Mouse (Mus musculus) embryonic facial prominence, embryonic 10.5 days (tissue): ENCODE measurements around the gene Mrps18a. TPM values are rescaled to one million over a fixed set of nuclear protein-coding genes. Genes with fewer than 3 reads are reported as not detected.

Experiments
- DNase-seq: peaks from one replicate; pipeline ENCODE4 v3.0.0-alpha.2; 2017; ENCODE audit warnings: low spot score
- H3K27ac ChIP-seq: fragments of 300-500 bp; sonication (generic); replicated peaks from 2 replicates; pipeline ENCODE4 v1.5.1; 2016; ENCODE audit warnings: mild to moderate bottlenecking
- H3K27me3 ChIP-seq: fragments of 300-500 bp; sonication (generic); replicated peaks from 2 replicates; pipeline ENCODE4 v1.6.1; 2016; ENCODE audit warnings: low read depth, mild to moderate bottlenecking; ENCODE audit not compliant: poor library complexity, severe bottlenecking
- H3K36me3 ChIP-seq: fragments of 300-500 bp; sonication (generic); replicated peaks from 2 replicates; pipeline ENCODE4 v1.6.1; 2016; ENCODE audit warnings: mild to moderate bottlenecking, moderate library complexity
- H3K4me1 ChIP-seq: fragments of 300-500 bp; sonication (generic); 2 replicates; pipeline ENCODE4 v1.6.1; 2016
- H3K4me3 ChIP-seq: fragments of 300-500 bp; sonication (generic); 2 replicates; pipeline ENCODE4 v1.5.1; 2016; ENCODE audit warnings: mild to moderate bottlenecking, moderate library complexity
- H3K9me3 ChIP-seq: fragments of 300-500 bp; sonication (generic); 2 replicates; pipeline ENCODE4 v1.6.1; 2016; ENCODE audit warnings: mild to moderate bottlenecking
- WGBS: fragments of 180-500 bp; shearing (Covaris S2); methylation state at CpG from one replicate; pipeline ENCODE4 v1.1.7; 2016; 5-methylcytosine and 5-hydroxymethylcytosine counted together
- polyA plus RNA-seq: library from polyadenylated mRNA; unstranded; fragments of >200 nt; fragmentation: Nextera tagmentation; extraction: Ambion mirVana; gene quantifications from 2 replicates; pipeline ENCODE4 v1.2.1, GENCODE M21; 2016

The Mrps18a gene
- polyA plus RNA-seq, 1 experiment from 2014 or later, result 152 TPM

GRCm38 (mm10) chr17:46129741-46130498, 19.1 kb downstream of the Mrps18a start:
- Histone ChIP-seq H3K9me3 (no peaks in the 10 kb centered on the region), H3K4me1 (peaks cover 6% of the 10 kb centered on the region; the same call in 1 of the 2 replicates), H3K27me3 (no peaks in the 10 kb centered on the region), H3K4me3 (no peak overlapping the region), H3K27ac (peak overlapping the region; percentile 11; the same call in 1 of the 2 replicates), H3K36me3 (peaks cover 59% of the 10 kb centered on the region)
- 84% methylated on average over 13 of the region's 13 CpGs for WGBS
- DNase-seq, result no peak

GRCm38 (mm10) chr17:46132058-46132718, 21.4 kb downstream of the Mrps18a start:
- H3K4me3 ChIP-seq, result no peak overlapping the region
- no peak overlapping the region for H3K27ac ChIP-seq
- H3K36me3 ChIP-seq, result peaks cover 42% of the 10 kb centered on the region
- 16% methylated on average over 12 of the region's 12 CpGs for WGBS
- H3K9me3 ChIP-seq, result no peaks in the 10 kb centered on the region
- no peaks in the 10 kb centered on the region for H3K27me3 ChIP-seq
- peak; percentile 84 for DNase-seq
- H3K4me1 ChIP-seq, result peaks cover 6% of the 10 kb centered on the region; the same call in 1 of the 2 replicates

- Histone ChIP-seq H3K27me3 (no peaks in the 10 kb centered on the region), H3K27ac (no peak overlapping the region), H3K4me1 (peaks cover 6% of the 10 kb centered on the region; the same call in 1 of the 2 replicates), H3K4me3 (no peak overlapping the region), H3K9me3 (no peaks in the 10 kb centered on the region), H3K36me3 (peaks cover 36% of the 10 kb centered on the region)
- 79% methylated on average over 8 of the region's 8 CpGs for WGBS
- no peak for DNase-seq
These were observed 22.1 kb downstream of the Mrps18a start for GRCm38 (mm10) chr17:46132862-46133261.

DNA sequence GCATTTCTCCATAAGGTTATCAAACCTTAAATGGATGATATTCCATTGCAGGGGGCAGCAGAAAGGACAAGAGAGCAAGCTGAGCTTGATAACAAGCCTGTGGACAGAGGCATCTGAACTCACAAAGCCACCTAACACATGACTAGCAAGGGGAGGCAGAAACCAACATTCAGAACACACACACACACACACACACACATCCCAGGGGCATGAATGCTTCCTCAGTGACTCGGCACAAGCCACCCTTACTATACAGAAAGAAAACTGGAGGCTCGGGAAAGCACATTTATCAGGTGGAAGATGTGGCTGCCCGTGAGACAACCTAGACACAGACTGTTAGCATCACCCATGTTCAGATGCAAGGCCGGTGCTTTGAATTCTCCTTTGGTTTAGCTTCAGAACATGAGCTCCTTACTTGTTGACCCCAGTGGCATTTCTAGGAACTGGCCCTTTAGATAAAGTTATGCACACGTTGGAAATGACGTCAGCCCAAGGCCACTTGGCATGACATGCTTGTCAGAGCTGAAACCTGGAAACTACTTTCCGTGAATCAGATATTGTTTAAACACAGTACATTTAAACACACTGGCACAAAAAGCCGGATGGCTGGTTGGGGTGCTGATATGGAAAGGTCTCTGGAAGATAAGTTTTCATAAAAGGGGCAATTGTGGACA, 27.9 kb downstream of the Mrps18a start:
- H3K27me3 ChIP-seq, result peaks cover 13% of the 10 kb centered on the region
- peaks cover 13% of the 10 kb centered on the region for H3K4me1 ChIP-seq
- H3K9me3 ChIP-seq, result no peaks in the 10 kb centered on the region
- no peak overlapping the region for H3K4me3 ChIP-seq
- H3K36me3 ChIP-seq, result peaks cover 6% of the 10 kb centered on the region; the same call in 1 of the 2 replicates
- 81% methylated on average over 8 of the region's 8 CpGs for WGBS
- no peak for DNase-seq
- no peak overlapping the region for H3K27ac ChIP-seq

- DNase-seq, result no peak
- Histone ChIP-seq H3K27ac (no peak overlapping the region), H3K27me3 (peaks cover 13% of the 10 kb centered on the region), H3K9me3 (no peaks in the 10 kb centered on the region), H3K4me1 (peaks cover 24% of the 10 kb centered on the region), H3K4me3 (no peak overlapping the region), H3K36me3 (peaks cover 6% of the 10 kb centered on the region; the same call in 1 of the 2 replicates)
- WGBS, result 93% methylated on average over 3 of the region's 3 CpGs
These were observed 29.1 kb downstream of the Mrps18a start for GRCm38 (mm10) chr17:46139872-46140271.

GRCm38 (mm10) chr17:46143578-46144423, 33.0 kb downstream of the Mrps18a start, which contains the start of gene Rsph9:
Gene Rsph9 (minus strand): TSS chr17:46144216.
- Histone ChIP-seq H3K27ac (peak within 1 kb of the TSS; percentile 69), H3K9me3 (no peaks in the 10 kb centered on the region), H3K4me1 (peaks cover 24% of the 10 kb centered on the region), H3K27me3 (peaks cover 13% of the 10 kb centered on the region), H3K36me3 (peaks cover 38% of the 10 kb centered on the region), H3K4me3 (peak within 1 kb of the TSS; percentile 67)
- WGBS, result 7% methylated on average over 37 of the region's 37 CpGs
- DNase-seq, result peak; percentile 87

DNA sequence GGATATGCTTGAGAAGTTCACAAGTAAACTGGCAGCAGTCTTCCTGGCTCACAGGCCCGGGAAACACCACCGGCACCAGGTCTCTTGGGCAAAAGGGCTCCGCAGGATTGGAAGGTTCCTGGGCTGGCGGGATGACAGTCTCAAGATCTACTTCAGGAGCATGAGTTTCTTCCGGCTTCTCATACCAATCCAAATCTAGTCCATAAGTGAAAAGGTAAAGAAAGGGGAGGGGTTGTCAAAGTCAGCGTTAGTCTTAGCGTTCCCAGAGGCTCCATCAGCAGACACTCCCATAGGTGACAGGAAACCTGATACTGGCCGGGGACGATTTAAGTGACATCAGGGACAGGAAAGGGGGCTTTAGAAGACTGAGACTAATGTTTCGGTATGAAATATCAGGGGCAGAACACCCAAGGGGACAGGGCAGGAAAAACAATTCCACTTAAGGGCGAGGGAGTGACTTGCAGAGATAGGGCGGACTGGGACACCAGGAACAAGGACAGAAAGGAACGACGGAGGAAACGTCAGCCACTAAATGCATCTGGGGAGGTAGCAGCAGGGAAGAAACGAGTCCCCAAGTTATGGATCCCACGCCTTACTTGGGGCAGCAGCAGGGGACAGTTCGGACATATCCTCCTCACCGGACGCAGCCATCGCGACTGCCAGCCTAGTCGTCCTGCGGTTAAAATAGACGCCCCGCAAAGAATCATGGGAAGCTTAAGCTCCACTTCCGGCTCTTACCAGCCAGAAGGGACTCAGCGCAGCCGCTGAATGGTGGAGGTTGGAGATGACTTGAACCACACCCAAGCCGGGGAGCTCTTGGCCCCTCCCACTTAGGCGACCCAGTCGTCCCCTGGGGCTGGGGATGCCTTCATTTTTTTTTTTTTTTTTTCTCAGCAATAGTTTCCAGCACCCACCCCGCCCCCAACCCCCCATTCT, 42.3 kb downstream of the Mrps18a start, which contains the start of gene Mad2l1bp:
Gene Mad2l1bp, minus strand, starts transcription at position 707 of the 936 bp plus-strand sequence.
- Histone ChIP-seq H3K9me3 (no peaks in the 10 kb centered on the region), H3K4me3 (peak within 1 kb of the TSS; percentile 68), H3K27me3 (no peaks in the 10 kb centered on the region), H3K4me1 (peaks cover 16% of the 10 kb centered on the region), H3K36me3 (peaks cover 23% of the 10 kb centered on the region), H3K27ac (peak within 1 kb of the TSS; percentile 86)
- DNase-seq, result peak; percentile 90
- 9% methylated on average over 33 of the region's 33 CpGs for WGBS

- H3K4me1 ChIP-seq, result peaks cover 19% of the 10 kb centered on the region
- no peak overlapping the region for H3K27ac ChIP-seq
- no peak overlapping the region for H3K4me3 ChIP-seq
- H3K36me3 ChIP-seq, result peaks cover 10% of the 10 kb centered on the region
- no peak for DNase-seq
- no peaks in the 10 kb centered on the region for H3K9me3 ChIP-seq
- 92% methylated on average over 3 of the region's 3 CpGs for WGBS
- no peaks in the 10 kb centered on the region for H3K27me3 ChIP-seq
These were observed 43.5 kb downstream of the Mrps18a start for GRCm38 (mm10) chr17:46154336-46154735.

DNA sequence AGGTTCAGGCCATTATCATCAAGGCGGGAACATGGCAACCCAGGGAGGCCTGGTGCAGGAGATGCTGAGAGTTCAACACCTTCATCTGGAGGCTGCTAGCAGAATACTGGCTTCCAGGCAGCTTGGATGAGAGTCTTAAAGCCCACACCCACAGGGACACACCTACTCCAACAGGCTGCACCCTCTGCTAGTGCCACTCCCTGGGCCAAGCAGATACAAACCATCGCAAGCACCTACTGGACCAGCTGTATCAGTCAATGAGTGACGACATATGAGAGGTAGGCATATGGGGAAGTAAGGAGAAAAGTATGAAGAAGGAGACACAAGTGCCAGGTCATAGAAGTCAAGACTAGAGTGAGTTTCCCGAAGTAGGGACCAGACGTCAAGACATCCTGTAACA, 45.9 kb downstream of the Mrps18a start:
- Histone ChIP-seq H3K4me1 (peaks cover 32% of the 10 kb centered on the region), H3K27me3 (no peaks in the 10 kb centered on the region), H3K9me3 (no peaks in the 10 kb centered on the region), H3K36me3 (peaks cover under 1% of the 10 kb centered on the region), H3K27ac (no peak overlapping the region), H3K4me3 (no peak overlapping the region)
- DNase-seq, result no peak
- WGBS, result 89% methylated on average over 5 of the region's 5 CpGs

DNA sequence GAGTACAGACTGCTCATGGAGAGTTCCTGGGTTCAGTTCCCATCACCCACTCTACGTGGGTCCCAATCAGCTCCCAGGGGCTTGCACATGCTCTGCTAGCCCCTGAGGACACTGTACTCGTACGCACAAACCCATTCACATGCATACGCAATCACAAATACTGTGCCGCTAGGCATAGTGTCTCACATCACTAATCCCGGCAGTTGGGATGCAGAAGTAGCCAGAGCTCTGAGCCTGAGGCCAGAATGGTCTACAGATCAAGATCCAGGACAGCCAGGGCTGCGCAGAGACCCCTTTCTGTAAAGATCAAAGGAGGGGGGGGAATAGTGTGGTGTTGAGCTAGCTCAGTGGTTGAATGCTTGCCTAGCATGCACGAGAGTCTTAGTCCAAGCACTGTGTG, 46.3 kb downstream of the Mrps18a start:
- DNase-seq, result no peak
- WGBS, result 85% methylated on average over 8 of the region's 8 CpGs
- peaks cover 36% of the 10 kb centered on the region for H3K4me1 ChIP-seq
- no peaks in the 10 kb centered on the region for H3K9me3 ChIP-seq
- H3K4me3 ChIP-seq, result no peak overlapping the region
- H3K27me3 ChIP-seq, result no peaks in the 10 kb centered on the region
- H3K36me3 ChIP-seq, result no peaks in the 10 kb centered on the region
- H3K27ac ChIP-seq, result no peak overlapping the region

GRCm38 (mm10) chr17:46159236-46159635, 48.5 kb downstream of the Mrps18a start:
- WGBS, result 72% methylated on average over 2 of the region's 2 CpGs
- Histone ChIP-seq H3K4me3 (peak overlapping the region; percentile 86), H3K9me3 (no peaks in the 10 kb centered on the region), H3K27me3 (no peaks in the 10 kb centered on the region), H3K36me3 (peaks cover 17% of the 10 kb centered on the region), H3K27ac (peak overlapping the region; percentile 91), H3K4me1 (peaks cover 32% of the 10 kb centered on the region)
- no peak for DNase-seq
